Mouse (Mus musculus): Measurements from ENCODE around the gene Selenop.

GRCm38 (mm10) chr15:3251718-3252067 lies 16.7 kb upstream of the Selenop start:
- TF ChIP-seq CTCF (IDR thresholded peaks at IDR 0.05 in 2 of 3, conservative IDR thresholded peaks at IDR 0.05 in 1 of 3; ENCODE audit: control insufficient read depth in 1 of 3, insufficient read depth in 1 of 3, low read depth in 2 of 3, low read length in 3 of 3, poor library complexity in 1 of 3, severe bottlenecking in 1 of 3) (no peak), POLR2A (IDR thresholded peaks at IDR 0.05; ENCODE audit: control insufficient read depth in 1 of 2, insufficient read depth in 1 of 2, low read depth in 1 of 2, low read length in 2 of 2, poor library complexity in 1 of 2) (no peak), RAD21 (IDR thresholded peaks at IDR 0.05; ENCODE audit: low read depth, low read length) (no peak), MYC (IDR thresholded peaks at IDR 0.05; ENCODE audit: low read depth, low read length) (no peak), ZKSCAN1 (IDR thresholded peaks at IDR 0.05; ENCODE audit: low read depth, low read length) (no peak), ELF1 (IDR thresholded peaks at IDR 0.05; ENCODE audit: low read depth, low read length) (no peak), UBTF (IDR thresholded peaks at IDR 0.05; ENCODE audit: borderline replicate concordance, insufficient read depth, low read depth, low read length) (no peak)

Measured in MEL (cell line).